Mouse (Mus musculus) ES-E14 (cell line): ENCODE results near the gene Myo3b. TPM values are rescaled to one million over a fixed set of nuclear protein-coding genes. Genes with fewer than 3 reads are reported as not detected.

Experiments
- DNase-seq: peaks from one replicate; pipeline ENCODE4 v3.0.0-alpha.2; 2013; ENCODE audit warnings: low read depth, low spot score
- H3K27ac ChIP-seq: 2 replicates; pipeline ENCODE4 v1.5.1; 2012; ENCODE audit warnings: low read depth, mild to moderate bottlenecking, low read length, moderate library complexity, mixed read lengths; ENCODE audit not compliant: poor library complexity, insufficient read depth, severe bottlenecking
- H3K36me3 ChIP-seq: 2 replicates; pipeline ENCODE4 v1.6.1; 2012; ENCODE audit warnings: mild to moderate bottlenecking, low read length, moderate library complexity, mixed read lengths; ENCODE audit not compliant: control insufficient read depth, poor library complexity, insufficient read depth, severe bottlenecking
- H3K4me1 ChIP-seq, 2 experiments: fragments of 150-350 bp in 1 of 2; sonication (generic) in 1 of 2; 2 replicates each; pipeline ENCODE4 v1.6.1; 2012; ENCODE audit warnings: low read length in 2 of 2, mild to moderate bottlenecking in 1 of 2, mixed read lengths in 1 of 2; ENCODE audit not compliant: control insufficient read depth in 2 of 2, insufficient read depth in 2 of 2, poor library complexity in 1 of 2
- H3K4me3 ChIP-seq, 2 experiments: fragments of 150-350 bp in 1 of 2; sonication (generic) in 1 of 2; 2 replicates each; pipeline ENCODE4 v1.5.1; 2012; ENCODE audit warnings: low read length in 2 of 2, low read depth in 1 of 2, mild to moderate bottlenecking in 1 of 2, mixed read lengths in 1 of 2; ENCODE audit not compliant: insufficient read depth in 1 of 2, poor library complexity in 1 of 2, severe bottlenecking in 1 of 2
- H3K9ac ChIP-seq: 2 replicates; pipeline ENCODE4 v1.6.1; 2012; ENCODE audit warnings: low read depth, mild to moderate bottlenecking, low read length, mixed read lengths; ENCODE audit not compliant: poor library complexity, insufficient read depth, severe bottlenecking
- H3K9me3 ChIP-seq: fragments of 150-350 bp; sonication (generic); 2 replicates; pipeline ENCODE4 v1.6.1; 2012; ENCODE audit warnings: low read depth, mild to moderate bottlenecking, low read length; ENCODE audit not compliant: control insufficient read depth, insufficient read depth
- CHD2 ChIP-seq: IDR thresholded peaks from 2 replicates; pipeline ENCODE4 v1.6.1; 2014; ENCODE audit warnings: mild to moderate bottlenecking, low read depth, low read length, inconsistent platforms
- HCFC1 ChIP-seq: IDR thresholded peaks from 2 replicates; pipeline ENCODE4 v1.6.1; 2012; ENCODE audit warnings: low read length, inconsistent platforms, borderline replicate concordance; ENCODE audit not compliant: insufficient read depth
- MAFK ChIP-seq: IDR thresholded peaks from 2 replicates; pipeline ENCODE4 v1.6.1; 2014; ENCODE audit warnings: mild to moderate bottlenecking, low read depth, low read length, inconsistent platforms; ENCODE audit not compliant: insufficient read depth
- ZC3H11A ChIP-seq: IDR thresholded peaks from 2 replicates; pipeline ENCODE4 v1.6.1; 2012; ENCODE audit warnings: low read depth, mild to moderate bottlenecking, inconsistent platforms, low read length, borderline replicate concordance
- ZNF384 ChIP-seq: IDR thresholded peaks from 2 replicates; pipeline ENCODE4 v1.6.1; 2012; ENCODE audit warnings: low read depth, low read length, inconsistent platforms
- in situ Hi-C, 2 experiments: fragments of 600-800 bp; cut with MboI; formaldehyde crosslinking; loops; one replicate each; pipeline ENCODE4 v1.15.1; 2025; ENCODE audit warnings: low sequenced_read_pairs in 2 of 2, inconsistent platforms in 1 of 2; ENCODE audit not compliant: unreplicated experiment in 2 of 2
- total RNA-seq: library from RNA; depleted of rRNA; stranded (reverse); fragments of 300-350 nt; gene quantifications from 2 replicates; pipeline ENCODE4 v1.2.3, GENCODE M21; 2012

The Myo3b gene
- total RNA-seq, 1 experiment = 0.13 TPM

DNA sequence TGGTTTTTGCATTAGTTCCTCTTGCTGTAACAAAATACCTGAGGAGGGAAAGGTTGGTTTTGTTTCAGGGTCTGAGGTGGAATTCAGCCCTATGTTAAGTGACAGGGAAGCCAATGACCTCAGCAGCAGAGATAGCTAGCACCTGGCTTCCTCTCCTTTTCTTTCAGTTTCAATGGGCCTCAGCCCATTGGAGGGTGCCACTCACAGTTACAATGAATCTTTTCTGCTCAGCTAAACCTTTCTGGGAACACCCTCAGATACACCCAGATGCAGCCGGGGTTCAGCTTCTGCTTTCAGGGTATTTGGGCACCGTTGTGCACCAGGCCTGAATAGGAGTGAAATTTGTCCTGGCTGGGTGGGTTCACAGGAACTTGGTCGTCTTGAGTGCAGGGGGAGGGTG is 53.7 kb downstream of the Myo3b start:
- in situ Hi-C loops = no loop called here
- Histone ChIP-seq H3K4me1 (0 out of 4 replicates have a peak, but pooled peaks cover 0 to 6% of the 10 kb centered on the region in 2 experiments), H3K9ac (no peak overlapping the region), H3K9me3 (no peaks in the 10 kb centered on the region), H3K27ac (no peak overlapping the region), H3K36me3 (no peaks in the 10 kb centered on the region), H3K4me3 (no peak overlapping the region)
- DNase-seq = no peak
- TF ChIP-seq ZNF384 = no peak
- no peak for TF ChIP-seq ZC3H11A
- TF ChIP-seq CHD2 = no peak
- TF ChIP-seq MAFK = no peak
- no peak for TF ChIP-seq HCFC1

DNA sequence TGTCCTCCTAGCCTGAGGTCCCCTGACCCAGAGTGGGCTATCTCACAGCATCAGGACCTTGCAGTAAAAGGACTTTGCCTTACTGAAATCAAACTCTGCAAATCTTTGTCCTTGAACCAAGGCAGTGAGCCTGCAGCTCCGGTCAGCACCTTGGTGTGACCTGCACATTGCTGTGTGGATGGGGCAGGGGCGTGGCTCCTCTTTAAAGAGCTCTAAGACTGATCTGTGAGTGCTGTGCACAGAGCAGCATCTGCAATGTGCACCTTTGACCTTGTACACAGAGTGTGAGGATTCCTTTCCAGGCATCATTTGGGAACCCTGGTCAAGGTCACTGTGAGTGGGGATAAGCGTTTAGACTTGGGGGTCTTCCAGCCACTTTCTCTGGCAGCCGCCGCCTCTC is 55.5 kb downstream of the Myo3b start:
- no peaks in the 10 kb centered on the region for H3K36me3 ChIP-seq
- no peak overlapping the region for H3K9ac ChIP-seq
- in situ Hi-C loops = no loop called here
- H3K4me1 ChIP-seq = 0 out of 4 replicates have a peak, but pooled peaks cover 0 to 6% of the 10 kb centered on the region in 2 experiments
- no peak for TF ChIP-seq ZNF384
- TF ChIP-seq CHD2 = no peak
- no peak for TF ChIP-seq ZC3H11A
- no peak for TF ChIP-seq MAFK
- TF ChIP-seq HCFC1 = no peak
- H3K27ac ChIP-seq = no peak overlapping the region
- H3K4me3 ChIP-seq = no peak overlapping the region
- DNase-seq = peak; percentile 27
- H3K9me3 ChIP-seq = no peaks in the 10 kb centered on the region

DNA sequence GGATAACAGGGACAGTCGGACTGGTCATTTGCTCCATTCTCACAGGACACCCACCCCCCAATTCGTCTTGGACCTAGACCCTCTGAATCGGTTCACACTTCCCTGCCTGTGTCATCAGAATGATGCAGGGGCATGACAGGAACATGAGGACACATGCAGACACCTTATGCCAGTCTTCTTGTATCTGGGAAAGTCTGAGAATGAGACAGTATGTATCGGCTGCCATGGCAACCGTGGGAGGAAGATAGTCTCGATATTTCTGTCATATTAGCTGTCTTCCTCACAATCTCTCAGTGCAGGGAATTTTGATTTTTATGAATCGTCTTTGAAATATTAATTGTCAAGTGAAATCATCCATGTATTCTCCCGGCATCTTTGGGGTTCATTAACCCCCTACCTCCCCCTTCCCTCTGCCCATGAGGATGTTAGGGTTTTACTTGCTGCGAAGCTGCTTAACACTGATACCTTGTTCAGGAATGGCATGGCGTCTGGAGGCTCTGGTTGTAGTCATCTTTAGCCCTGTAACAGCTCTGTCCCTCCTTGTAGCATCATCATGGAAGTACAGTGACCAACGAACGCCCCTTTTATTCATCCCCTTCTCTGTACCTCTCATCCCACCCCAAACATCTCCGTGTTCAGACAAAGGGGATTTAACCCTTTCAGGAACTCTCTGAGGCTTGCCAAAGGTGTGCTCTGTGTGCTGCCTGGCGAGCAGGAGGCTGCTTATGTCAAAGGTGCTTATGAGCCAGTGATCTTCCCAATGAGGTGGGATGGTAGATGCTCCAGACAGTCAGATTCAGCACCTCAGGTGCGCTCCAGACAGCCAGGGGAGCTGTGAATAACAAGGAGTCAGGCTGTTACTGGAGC is 58.5 kb downstream of the Myo3b start:
- Histone ChIP-seq H3K4me1 (0 out of 4 replicates have a peak, but pooled peaks cover 0 to 6% of the 10 kb centered on the region in 2 experiments), H3K27ac (no peak overlapping the region), H3K9me3 (no peaks in the 10 kb centered on the region), H3K36me3 (no peaks in the 10 kb centered on the region), H3K4me3 (no peak overlapping the region), H3K9ac (no peak overlapping the region)
- TF ChIP-seq CHD2 (no peak), MAFK (no peak), ZC3H11A (no peak), ZNF384 (no peak), HCFC1 (no peak)
- DNase-seq = no peak
- in situ Hi-C loops = no loop called here

DNA sequence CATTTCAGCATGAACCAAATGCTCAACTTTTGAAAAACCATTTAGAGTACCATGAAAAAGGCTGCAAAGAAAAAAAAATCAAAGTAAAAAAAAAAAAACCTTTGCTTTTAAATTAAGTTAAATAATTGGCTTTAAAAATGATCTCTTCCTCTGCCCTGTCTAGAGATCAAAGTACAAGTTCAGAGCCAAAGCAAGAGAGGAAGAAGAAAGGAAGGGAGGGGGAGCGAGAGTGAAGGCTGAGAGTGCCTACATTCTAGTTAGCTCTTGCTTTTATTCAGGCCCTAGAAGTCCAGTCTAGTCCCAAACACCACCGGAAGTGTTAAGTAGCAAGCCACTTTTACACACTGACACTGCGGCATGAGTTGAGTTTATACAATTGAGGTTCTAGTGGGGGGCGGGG is 60.5 kb downstream of the Myo3b start:
- in situ Hi-C loops = no loop called here
- Histone ChIP-seq H3K9me3 (no peaks in the 10 kb centered on the region), H3K36me3 (no peaks in the 10 kb centered on the region), H3K27ac (no peak overlapping the region), H3K4me1 (0 out of 4 replicates have a peak, but pooled peaks cover 0 to 3% of the 10 kb centered on the region in 2 experiments), H3K9ac (no peak overlapping the region), H3K4me3 (no peak overlapping the region)
- DNase-seq = no peak
- TF ChIP-seq HCFC1 (no peak), CHD2 (no peak), ZNF384 (no peak), ZC3H11A (no peak), MAFK (no peak)
